Mouse (Mus musculus) hematopoietic stem cell, adult 5-6 weeks (primary cell): ENCODE data around the gene Galntl6. TPM values are rescaled to one million over a fixed set of nuclear protein-coding genes. Genes with fewer than 3 reads are reported as not detected.
"Not testable (repeated sequence)": the region's sequence is repeated elsewhere in the genome, so short reads cannot be mapped to it uniquely, and the experiment has no call there.

ENCODE experiments used
- ATAC-seq, 2 experiments: fragments of 125-278 bp in 1 of 2; replicated peaks in 1 of 2; 2 replicates each; pipeline ENCODE4 v1.8.0; 2016 to 2017; ENCODE audit warnings: inconsistent platforms in 2 of 2, mild to moderate bottlenecking in 2 of 2, moderate number of reproducible peaks in 2 of 2, low read depth in 1 of 2, moderate TSS enrichment in 1 of 2; ENCODE audit not compliant: low FRiP score in 2 of 2, poor library complexity in 2 of 2, severe bottlenecking in 2 of 2, insufficient read depth in 1 of 2, low TSS enrichment in 1 of 2
- total RNA-seq: library from RNA; stranded (forward); fragments of 172-1452, 232-1000 nt; gene quantifications from 2 replicates; pipeline ENCODE4 v1.2.3, GENCODE M21; 2017

Gene Galntl6
- total RNA-seq, 1 experiment from 2014 or later: not detected

DNA sequence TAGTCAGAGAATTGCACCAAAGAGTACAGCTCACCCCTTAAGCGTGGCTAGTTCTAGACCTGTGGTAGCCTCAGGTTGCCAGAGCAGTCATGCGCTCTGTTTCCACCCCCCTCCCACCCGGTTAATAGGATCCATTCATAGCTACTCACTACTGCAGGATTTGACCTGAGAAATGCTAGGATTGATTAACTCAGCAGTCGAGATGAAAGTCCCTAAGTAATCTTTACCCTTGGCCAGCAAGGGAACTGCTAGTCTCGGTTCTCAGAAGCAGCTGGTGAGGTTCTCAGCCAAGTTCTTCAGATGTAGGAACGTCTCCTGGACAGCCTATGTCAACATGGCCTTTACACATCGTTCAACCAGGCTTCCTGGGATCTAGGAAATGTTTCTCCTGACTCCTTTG is 1135.7 kb downstream of the Galntl6 start:
- no peak for ATAC-seq

DNA sequence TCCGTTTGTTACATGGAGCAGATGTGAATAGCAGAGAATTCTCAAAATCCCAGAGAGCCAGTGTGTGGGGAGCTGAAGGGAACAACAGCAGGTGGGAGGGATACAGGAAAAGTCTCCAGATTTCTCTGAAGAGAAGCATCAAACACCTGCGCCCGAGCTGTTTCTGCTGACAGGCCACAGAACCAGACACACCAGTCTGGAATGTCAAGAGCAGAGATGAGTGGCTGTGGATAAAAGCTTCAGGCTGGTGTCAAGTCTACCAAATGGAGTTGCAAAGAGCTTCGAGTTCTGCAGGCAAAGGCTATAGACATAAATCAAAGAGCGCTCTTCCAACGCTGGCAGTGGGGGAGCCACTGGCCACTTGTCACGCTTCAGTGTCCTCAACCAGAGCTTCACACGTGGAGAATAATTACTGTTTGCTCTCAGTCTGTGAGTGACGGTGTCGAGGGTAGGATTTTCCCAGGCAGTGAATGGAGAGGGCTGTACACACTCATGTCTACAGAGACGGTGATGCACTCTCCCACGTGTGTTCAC is 1139.6 kb downstream of the Galntl6 start:
- no peak for ATAC-seq

DNA sequence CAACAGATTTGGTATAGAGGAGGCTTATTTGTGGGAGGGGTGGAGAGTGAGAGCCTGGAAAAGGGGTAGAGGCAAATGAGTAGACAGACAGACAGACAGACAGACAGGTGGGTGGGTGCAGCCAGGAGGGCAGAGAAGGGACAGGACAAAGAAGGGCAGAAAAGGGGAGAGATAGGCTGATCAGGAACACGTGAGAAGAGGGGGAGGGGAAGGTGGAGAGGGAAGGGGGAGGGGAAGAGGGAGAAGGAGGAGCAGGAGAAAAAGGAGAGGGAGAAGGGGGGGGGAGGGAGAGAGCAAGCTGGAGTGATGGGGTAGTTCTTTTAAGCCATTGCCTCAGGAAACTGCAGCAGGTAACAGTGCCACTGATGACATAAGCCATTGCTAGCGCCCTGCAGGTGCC is 1144.9 kb downstream of the Galntl6 start:
- no peak for ATAC-seq

DNA sequence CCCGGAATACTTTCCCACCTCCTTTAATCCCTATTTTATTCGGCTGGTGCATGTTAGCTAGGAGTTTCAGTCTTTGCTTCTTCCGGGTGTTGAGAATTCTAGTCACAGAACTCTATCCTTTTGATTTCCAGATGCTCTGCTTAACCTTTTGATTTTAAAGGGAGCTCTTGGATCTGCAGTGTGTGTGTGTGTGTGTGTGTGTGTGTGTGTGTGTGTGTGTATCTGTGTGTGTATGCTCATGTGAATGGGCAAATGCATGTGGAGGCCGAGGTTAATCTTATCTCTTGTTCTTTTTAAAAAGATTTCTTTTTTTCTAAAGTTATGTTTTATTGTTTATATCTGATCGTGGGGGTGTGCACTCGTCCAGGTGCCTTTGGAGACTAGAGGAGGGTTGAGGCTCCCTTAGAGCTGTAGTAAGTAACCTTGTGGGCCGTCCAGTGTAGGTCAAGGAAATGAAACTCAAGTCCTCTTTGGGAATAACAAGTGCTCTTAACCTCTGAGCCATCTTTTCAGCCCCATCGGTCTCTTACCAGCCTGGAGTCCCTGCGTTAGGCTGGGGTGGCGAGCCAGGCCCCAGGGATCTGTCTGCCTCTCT is 1145.9 kb downstream of the Galntl6 start:
- no peak for ATAC-seq

GRCm38 (mm10) chr8:57765726-57766351 is 1146.6 kb downstream of the Galntl6 start:
- ATAC-seq: no peak

- ATAC-seq: no peak
Measured at GRCm38 (mm10) chr8:57765192-57765591, 1147.2 kb downstream of the Galntl6 start.

DNA sequence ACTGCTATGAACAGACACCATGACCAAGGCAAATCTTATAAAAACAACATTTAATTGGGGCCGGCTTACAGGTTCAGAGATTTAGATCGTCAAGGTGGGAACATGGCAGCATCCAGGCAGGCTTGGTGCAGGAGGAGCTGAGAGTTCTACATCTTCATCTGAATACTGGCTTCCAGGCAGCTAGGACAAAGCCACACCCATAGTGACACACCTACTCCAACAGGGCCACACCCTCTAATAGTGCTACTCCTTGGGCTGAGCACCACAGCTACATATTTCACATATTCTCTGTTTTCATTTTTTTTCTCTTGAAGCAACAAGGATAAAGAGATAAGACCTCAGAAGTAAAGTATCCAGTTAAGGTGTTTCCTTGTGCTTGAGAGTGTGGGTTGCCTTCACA is 1149.8 kb downstream of the Galntl6 start:
- ATAC-seq: not testable (repeated sequence)

- no peak for ATAC-seq
Measured at GRCm38 (mm10) chr8:57760921-57761320, 1151.5 kb downstream of the Galntl6 start.

DNA sequence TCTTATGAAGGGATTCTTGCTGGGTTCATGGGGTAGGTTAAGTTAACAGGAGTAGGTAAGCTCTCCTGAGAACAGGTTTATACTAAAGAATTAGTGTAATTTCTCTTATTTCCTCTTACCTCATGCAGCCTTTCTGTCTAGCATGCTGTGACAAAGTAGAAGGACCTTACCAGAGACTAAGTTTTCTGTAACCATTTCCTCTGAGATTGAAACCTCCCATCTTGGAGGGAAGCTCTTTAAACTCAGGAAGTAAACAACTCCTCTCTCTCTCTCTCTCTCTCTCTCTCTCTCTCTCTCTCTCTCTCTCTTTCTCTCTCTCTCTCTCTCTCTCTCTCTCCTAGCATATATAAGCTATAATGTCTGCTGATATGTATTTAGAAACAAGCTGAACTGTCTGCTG is 1153.6 kb downstream of the Galntl6 start:
- ATAC-seq: no peak

DNA sequence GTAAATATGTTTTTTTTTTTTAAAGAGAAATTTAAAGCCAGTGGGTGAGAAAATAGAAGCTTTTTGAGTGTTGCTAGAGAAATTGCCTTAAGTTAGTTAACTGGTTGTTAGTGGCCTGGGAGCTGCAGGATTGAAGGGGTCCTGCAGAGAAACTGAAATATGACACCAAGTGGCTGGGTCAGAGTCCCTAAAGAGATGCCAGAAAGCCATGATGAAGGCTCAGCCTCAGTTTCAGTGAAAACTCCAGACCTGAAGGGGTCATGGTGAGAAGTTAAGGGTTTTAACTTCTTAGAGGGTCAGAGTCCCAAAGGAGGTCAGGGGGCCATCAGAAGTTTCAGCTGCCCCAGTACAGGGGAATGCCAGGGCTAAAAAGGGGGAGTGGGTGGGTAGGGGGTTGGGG is 1155.0 kb downstream of the Galntl6 start:
- no peak for ATAC-seq

DNA sequence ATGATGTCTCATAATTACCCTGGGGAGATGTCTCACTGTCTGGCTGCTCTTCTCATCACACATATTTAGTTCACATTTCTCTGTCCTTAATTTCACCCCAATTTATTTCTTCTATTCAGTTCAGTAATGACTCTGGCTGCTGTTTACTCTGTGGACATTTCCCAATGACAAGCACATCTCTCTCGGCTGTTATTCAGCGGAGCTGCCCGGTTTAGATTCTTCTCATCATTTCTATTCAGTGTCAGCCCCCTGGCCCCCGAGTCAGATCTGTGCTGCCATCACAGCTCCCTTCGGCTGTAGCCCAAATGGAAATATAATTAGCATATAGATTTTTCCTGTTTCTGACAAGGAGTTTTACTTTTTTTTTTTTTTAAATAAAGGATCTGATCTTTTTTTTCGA is 1158.4 kb downstream of the Galntl6 start:
- no peak for ATAC-seq

- ATAC-seq: no peak
Measured at GRCm38 (mm10) chr8:57743636-57744035, 1168.8 kb downstream of the Galntl6 start.

GRCm38 (mm10) chr8:57741983-57742382 is 1170.5 kb downstream of the Galntl6 start:
- ATAC-seq: no peak

DNA sequence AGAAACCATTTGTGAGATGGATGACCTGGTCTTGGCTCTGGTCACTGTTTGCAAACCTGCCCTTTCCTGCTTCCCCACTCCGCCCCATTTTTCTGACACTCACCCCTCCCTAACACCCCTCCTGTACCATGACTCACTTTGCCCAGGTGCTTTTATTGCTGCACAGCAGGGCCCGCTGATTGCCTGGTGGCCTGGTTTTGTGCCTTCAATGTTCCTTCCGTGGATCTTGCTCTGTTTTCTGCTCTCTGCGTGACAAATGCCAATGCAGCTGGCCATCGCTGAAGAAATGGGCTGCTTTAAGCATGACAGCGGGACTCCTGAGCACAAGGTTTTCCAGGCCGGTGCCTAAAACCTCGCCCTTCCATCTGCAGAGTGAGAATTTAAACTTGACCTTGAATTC is 1171.1 kb downstream of the Galntl6 start:
- no peak for ATAC-seq

DNA sequence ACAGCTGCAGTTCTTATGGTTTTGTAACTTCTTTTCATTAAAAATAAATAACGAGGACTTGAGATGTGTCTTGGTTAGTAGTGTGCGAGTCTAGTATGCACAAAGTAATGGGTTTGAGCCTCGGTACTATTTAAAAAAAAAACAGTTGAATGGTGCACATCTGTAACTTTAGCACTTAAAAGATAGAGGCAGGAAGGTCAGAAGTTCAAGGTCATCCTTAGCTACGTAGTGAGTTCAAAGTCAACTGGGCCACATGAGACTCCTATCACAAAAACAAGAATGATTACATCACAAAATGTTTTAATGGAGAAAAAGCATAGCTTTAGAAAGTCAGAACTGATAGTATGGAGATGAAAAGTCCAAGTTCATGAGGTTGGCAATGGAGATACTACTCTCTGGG is 1175.2 kb downstream of the Galntl6 start:
- ATAC-seq: no peak

DNA sequence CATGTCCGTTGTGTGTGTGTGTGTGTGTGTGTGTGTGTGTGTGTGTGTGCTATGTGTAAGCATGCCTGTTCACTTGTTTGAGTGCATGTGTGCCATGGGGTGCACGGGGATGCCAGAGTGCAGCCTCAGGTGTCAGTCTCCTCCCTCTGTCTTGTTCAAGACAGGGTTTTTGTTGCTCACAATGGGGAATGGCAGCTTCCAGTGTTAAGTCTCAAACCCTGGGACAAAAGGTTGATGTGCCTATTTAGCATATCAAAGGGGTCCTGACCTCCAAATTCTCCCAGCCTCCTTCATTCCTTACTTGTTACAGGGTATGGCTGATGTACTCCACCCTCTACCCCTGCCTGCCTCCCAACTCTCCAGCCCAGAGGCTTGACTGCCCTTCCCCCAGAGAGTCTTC is 1179.6 kb downstream of the Galntl6 start:
- ATAC-seq: no peak

DNA sequence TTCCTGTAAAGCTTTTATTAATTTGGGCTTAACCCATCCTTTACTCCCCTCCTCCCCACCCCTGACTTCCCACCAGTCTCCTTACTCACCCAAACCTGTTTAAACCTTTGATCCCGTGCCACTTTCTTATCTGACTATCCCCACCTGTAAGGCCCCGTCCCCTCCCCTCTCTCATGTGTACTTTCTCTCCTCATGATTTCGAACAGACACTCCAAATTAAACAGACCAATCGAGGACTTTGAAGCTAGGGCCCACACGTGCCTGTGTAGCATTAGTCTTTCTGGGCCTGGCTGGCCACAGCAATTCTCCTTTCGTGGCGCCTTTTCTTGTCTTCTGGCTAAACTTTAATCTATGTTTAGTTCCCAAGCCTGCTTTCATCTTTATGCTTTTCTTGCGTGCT is 1180.8 kb downstream of the Galntl6 start:
- ATAC-seq: no peak

DNA sequence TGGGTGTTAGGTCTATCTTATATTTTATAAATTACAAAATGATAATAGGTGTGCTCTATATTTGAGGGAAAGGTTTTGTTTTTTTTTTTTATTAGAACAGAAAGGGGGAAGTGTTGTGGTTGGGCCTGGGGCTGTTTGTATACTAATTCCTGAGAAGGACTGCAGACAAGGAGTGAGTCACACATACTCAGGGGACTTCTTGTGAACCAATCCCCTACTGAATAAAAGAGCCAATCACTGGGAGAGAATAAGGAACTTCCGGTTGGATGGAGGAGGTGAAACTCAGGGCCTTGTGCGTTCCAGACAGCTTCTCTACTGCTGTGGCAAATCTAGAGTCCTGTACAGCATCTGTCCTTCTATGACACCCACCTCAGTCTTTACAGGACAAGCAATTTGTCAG is 1184.2 kb downstream of the Galntl6 start:
- ATAC-seq: no peak
